Mouse (Mus musculus): ENCODE data around the gene Myg1. TPM values are rescaled to one million over a fixed set of nuclear protein-coding genes. Genes with fewer than 3 reads are reported as not detected.

The Myg1 gene
- total RNA-seq (2014; rRNA removed) = 46.4 and 54.2 TPM in 2 replicates
- polyA plus RNA-seq (2015; fragmentation: Nextera tagmentation; extraction: Ambion mirVana) = 80.2 and 85.7 TPM in 2 replicates

- peak within 1 kb of the TSS; percentile 86 for H3K4me2 ChIP-seq (ENCODE audit: low read depth)
These were observed at the start of gene Myg1 for GRCm38 (mm10) chr15:102331610-102332015. Gene Myg1, plus strand, starts transcription at chr15:102331709.

GRCm38 (mm10) chr15:102282463-102283292 is 48.8 kb upstream of the Myg1 start:
- Histone ChIP-seq H3K4me3 (ENCODE audit: low read depth, low read length) (no peak overlapping the region), H3K4me2 (ENCODE audit: low read depth) (no peak overlapping the region), H3K9me3 (ENCODE audit: low read length) (no peaks in the 10 kb centered on the region), H3K4me1 (ENCODE audit: insufficient read depth) (0 out of 2 replicates have a peak, but pooled peaks cover 5% of the 10 kb centered on the region), H3K9ac (no peak overlapping the region), H3K36me3 (ENCODE audit: insufficient read depth) (peaks cover 21% of the 10 kb centered on the region), H3K27ac (ENCODE audit: low read depth, low read length) (no peak overlapping the region), H3K27me3 (ENCODE audit: insufficient read depth, low read length) (no peaks in the 10 kb centered on the region)
- DNase-seq (no peak), ATAC-seq (no peak)
- 91% methylated on average over 8 of the region's 8 CpGs for WGBS
- TF ChIP-seq CTCF (IDR thresholded peaks at IDR 0.05; ENCODE audit: low read depth) = no peak

More at GRCm38 (mm10) chr15:102331610-102332015, at the start of gene Myg1:
- H3K27ac ChIP-seq (ENCODE audit: low read depth, low read length) = peak within 1 kb of the TSS; percentile 68; the same call in 1 of the 2 replicates
- no peaks in the 10 kb centered on the region for H3K27me3 ChIP-seq (ENCODE audit: insufficient read depth, low read length)
- H3K4me3 ChIP-seq (ENCODE audit: low read depth, low read length) = peak within 1 kb of the TSS; percentile 74
- WGBS = 1% methylated on average over 30 of the region's 30 CpGs
- H3K9me3 ChIP-seq (ENCODE audit: low read length) = no peaks in the 10 kb centered on the region
- H3K36me3 ChIP-seq (ENCODE audit: insufficient read depth) = peaks cover 38% of the 10 kb centered on the region
- ATAC-seq = peak; percentile 99
- DNase-seq = peak; percentile 88
- no peak for TF ChIP-seq CTCF (IDR thresholded peaks at IDR 0.05; ENCODE audit: low read depth)
- peaks cover 22% of the 10 kb centered on the region for H3K4me1 ChIP-seq (ENCODE audit: insufficient read depth)
- peak within 1 kb of the TSS; percentile 71 for H3K9ac ChIP-seq

GRCm38 (mm10) chr15:102283648-102284047 is 47.9 kb upstream of the Myg1 start:
- no peak for TF ChIP-seq CTCF (IDR thresholded peaks at IDR 0.05; ENCODE audit: low read depth)
- Histone ChIP-seq H3K4me1 (ENCODE audit: insufficient read depth) (0 out of 2 replicates have a peak, but pooled peaks cover 5% of the 10 kb centered on the region), H3K4me3 (ENCODE audit: low read depth, low read length) (no peak overlapping the region), H3K9ac (no peak overlapping the region), H3K27me3 (ENCODE audit: insufficient read depth, low read length) (no peaks in the 10 kb centered on the region), H3K27ac (ENCODE audit: low read depth, low read length) (no peak overlapping the region), H3K4me2 (ENCODE audit: low read depth) (no peak overlapping the region), H3K36me3 (ENCODE audit: insufficient read depth) (peaks cover 21% of the 10 kb centered on the region), H3K9me3 (ENCODE audit: low read length) (no peaks in the 10 kb centered on the region)
- ATAC-seq = no peak
- DNase-seq = no peak
- WGBS = 80% methylated on average over 3 of the region's 3 CpGs

- DNase-seq = peak; percentile 53
These were observed 44.1 kb upstream of the Myg1 start for GRCm38 (mm10) chr15:102287395-102287794.

GRCm38 (mm10) chr15:102295633-102296367 is 35.7 kb upstream of the Myg1 start, which contains the start of gene Espl1:
Gene Espl1, plus strand, starts transcription at chr15:102296266.
- 7% methylated on average over 25 of the region's 25 CpGs for WGBS
- Histone ChIP-seq H3K4me3 (ENCODE audit: low read depth, low read length) (peak within 1 kb of the TSS; percentile 49), H3K36me3 (ENCODE audit: insufficient read depth) (0 out of 2 replicates have a peak, but pooled peaks cover 3% of the 10 kb centered on the region), H3K27me3 (ENCODE audit: insufficient read depth, low read length) (no peaks in the 10 kb centered on the region), H3K27ac (ENCODE audit: low read depth, low read length) (no peak within 1 kb of the TSS), H3K4me2 (ENCODE audit: low read depth) (peak within 1 kb of the TSS; percentile 99), H3K9ac (peak within 1 kb of the TSS; percentile 14; the same call in 1 of the 2 replicates), H3K4me1 (ENCODE audit: insufficient read depth) (peaks cover 7% of the 10 kb centered on the region), H3K9me3 (ENCODE audit: low read length) (no peaks in the 10 kb centered on the region)
- DNase-seq (peak; percentile 96), ATAC-seq (peak; percentile 100)
- no peak for TF ChIP-seq CTCF (IDR thresholded peaks at IDR 0.05; ENCODE audit: low read depth)

More at GRCm38 (mm10) chr15:102287395-102287794, 44.1 kb upstream of the Myg1 start:
- no peak for ATAC-seq
- Histone ChIP-seq H3K4me1 (ENCODE audit: insufficient read depth) (no peaks in the 10 kb centered on the region), H3K27me3 (ENCODE audit: insufficient read depth, low read length) (no peaks in the 10 kb centered on the region), H3K27ac (ENCODE audit: low read depth, low read length) (no peak overlapping the region), H3K9ac (no peak overlapping the region), H3K9me3 (ENCODE audit: low read length) (no peaks in the 10 kb centered on the region), H3K36me3 (ENCODE audit: insufficient read depth) (0 out of 2 replicates have a peak, but pooled peaks cover 8% of the 10 kb centered on the region), H3K4me3 (ENCODE audit: low read depth, low read length) (no peak overlapping the region), H3K4me2 (ENCODE audit: low read depth) (no peak overlapping the region)
- peak; percentile 60 for TF ChIP-seq CTCF (IDR thresholded peaks at IDR 0.05; ENCODE audit: low read depth)

- Histone ChIP-seq H3K4me3 (ENCODE audit: low read depth, low read length) (peak overlapping the region; percentile 49), H3K4me2 (ENCODE audit: low read depth) (peak overlapping the region; percentile 99), H3K9me3 (ENCODE audit: low read length) (no peaks in the 10 kb centered on the region), H3K9ac (0 out of 2 replicates have a peak overlapping the region, but pooled peaks have one; percentile 10), H3K27ac (ENCODE audit: low read depth, low read length) (no peak overlapping the region), H3K4me1 (ENCODE audit: insufficient read depth) (peaks cover 7% of the 10 kb centered on the region), H3K27me3 (ENCODE audit: insufficient read depth, low read length) (no peaks in the 10 kb centered on the region), H3K36me3 (ENCODE audit: insufficient read depth) (0 out of 2 replicates have a peak, but pooled peaks cover 3% of the 10 kb centered on the region)
- 7% methylated on average over 24 of the region's 24 CpGs for WGBS
- DNase-seq = no peak
- 0 out of 2 replicates have a peak, but pooled peaks have one; percentile 6 for ATAC-seq
- TF ChIP-seq CTCF (IDR thresholded peaks at IDR 0.05; ENCODE audit: low read depth) = no peak
These were observed 35.0 kb upstream of the Myg1 start for GRCm38 (mm10) chr15:102296368-102297006.

Measured in forebrain, postnatal 0 days (tissue).